Mouse (Mus musculus) left cerebral cortex, postnatal 25 days (tissue): ENCODE measurements at regions not wholly inside any gene's neighbourhood (a gene's known extent, or its start where the extent isn't known, plus 50 kb on each side); places are given as distances from the start of the nearest gene placed in this dataset.

Experiments
- DNase-seq, 2 experiments: peaks; one replicate each; pipeline ENCODE4 v3.0.0; 2022; ENCODE audit warnings: low spot score in 2 of 2, mixed read lengths in 1 of 2
- intact Hi-C: fragments of 180-260 bp; cut with DNase I; formaldehyde crosslinking; loops from one replicate; pipeline ENCODE4 v1.15.1; 2025

- no peak for DNase-seq
- intact Hi-C loops = no loop called here
Observed at GRCm38 (mm10) chr12:45745697-45746096, 671.2 kb upstream of the Stxbp6 start.

GRCm38 (mm10) chr12:45744619-45745018 lies 670.1 kb upstream of the Stxbp6 start:
- DNase-seq = peak in 1 of 2 experiments; percentile 16
- intact Hi-C loops = no loop called here

DNA sequence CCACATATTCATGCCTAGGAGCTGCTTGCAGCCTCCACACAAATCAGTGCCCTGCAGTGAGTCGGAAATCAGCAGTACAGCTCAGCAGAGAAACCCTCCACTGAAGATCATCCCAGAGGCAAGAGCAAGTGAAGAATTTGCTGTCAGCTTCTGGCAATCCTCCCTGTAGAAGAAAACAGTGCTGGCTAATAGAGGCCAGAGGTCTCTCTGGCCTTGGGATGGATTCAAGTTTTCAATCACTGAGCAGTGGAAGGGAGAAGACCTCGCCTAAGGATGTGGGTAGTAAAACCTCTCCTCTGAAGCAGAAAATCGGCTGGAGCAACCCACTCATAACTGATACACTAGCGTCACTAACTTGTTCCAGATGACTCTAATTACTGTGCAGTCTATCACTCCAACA lies 659.2 kb upstream of the Stxbp6 start:
- intact Hi-C loops = no loop called here
- DNase-seq = no peak

- intact Hi-C loops = no loop called here
- DNase-seq = no peak
Observed at GRCm38 (mm10) chr12:45724565-45725370, 650.3 kb upstream of the Stxbp6 start.

- intact Hi-C loops = no loop called here
- DNase-seq = no peak
Observed at GRCm38 (mm10) chr12:45711351-45711750, 636.8 kb upstream of the Stxbp6 start.

DNA sequence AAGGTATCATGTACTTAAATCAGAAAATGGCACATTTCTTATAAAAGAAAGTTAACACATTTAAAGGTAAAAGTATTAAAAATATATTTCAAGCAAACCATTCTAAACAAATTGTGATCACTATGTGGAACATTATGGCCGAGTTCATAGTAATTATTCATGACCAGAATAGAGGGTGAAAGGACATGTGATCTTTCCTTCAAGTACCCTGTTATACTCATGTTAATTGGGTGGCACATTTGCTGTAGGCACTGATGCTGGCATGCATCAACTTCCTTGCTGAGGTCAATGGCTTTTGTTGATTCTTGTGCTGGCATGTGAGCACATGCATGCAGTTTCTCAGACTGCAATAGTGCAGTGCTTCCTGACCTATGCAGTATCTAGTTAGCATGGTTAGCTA lies 636.3 kb upstream of the Stxbp6 start:
- DNase-seq = no peak
- intact Hi-C loops = no loop called here

DNA sequence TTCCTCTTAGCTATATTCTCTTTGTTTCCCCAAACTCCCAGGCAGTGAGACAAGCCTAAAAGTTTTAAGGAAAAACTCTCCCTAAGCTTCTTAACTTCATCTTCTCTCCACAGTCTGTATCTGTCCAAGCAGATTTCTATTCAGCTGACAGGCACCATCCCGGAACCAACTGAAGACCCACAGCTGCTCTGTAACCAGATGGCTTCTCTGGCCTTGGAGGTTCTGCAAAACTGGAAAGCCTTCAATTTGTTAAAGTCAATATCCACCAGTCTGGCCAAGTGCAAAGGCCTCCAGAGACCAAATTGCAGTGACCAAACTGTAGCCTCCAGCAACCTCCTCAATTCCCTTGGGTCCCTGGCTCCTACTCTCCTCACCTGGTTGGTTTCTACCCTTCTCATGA lies 614.8 kb upstream of the Stxbp6 start:
- DNase-seq = no peak
- intact Hi-C loops = no loop called here

DNA sequence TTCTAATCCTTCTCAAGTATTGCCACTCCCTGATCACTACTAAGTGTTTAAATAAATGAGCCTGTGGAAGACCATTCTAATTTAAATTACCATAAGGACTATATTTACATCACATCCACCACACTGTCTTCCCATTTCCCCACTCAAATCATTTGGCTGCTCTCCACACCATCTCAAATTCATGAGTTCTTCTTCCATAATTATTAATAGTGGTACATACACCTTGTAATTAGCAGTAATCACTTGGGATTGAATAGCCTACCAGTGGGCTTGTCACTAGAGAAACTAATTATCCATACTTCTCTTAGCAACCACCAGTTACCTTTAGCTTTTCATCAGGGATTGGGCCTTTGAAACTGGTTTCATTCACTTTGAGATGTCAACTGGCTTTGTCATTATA lies 612.3 kb upstream of the Stxbp6 start:
- intact Hi-C loops = no loop called here
- DNase-seq = no peak

DNA sequence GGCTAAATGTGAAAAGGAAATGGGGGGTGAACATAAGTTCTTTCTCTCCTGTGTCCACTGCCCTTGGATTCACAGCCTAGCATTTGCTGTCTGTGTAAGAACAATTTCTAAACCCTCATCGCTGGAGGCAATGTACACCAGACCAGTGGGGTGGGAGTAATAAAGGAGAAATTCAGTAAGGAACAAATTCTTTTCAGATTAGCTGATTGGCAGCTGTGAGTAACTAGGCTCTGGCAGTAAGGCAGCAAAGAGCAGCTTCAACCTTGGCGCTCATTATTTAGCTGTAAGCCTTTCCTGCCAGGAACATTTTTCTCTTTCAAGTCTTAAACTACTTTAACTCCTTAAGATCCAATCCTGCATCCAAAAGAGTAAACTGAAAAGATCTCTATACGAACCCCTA lies 597.9 kb upstream of the Stxbp6 start:
- DNase-seq = no peak
- intact Hi-C loops = no loop called here

DNA sequence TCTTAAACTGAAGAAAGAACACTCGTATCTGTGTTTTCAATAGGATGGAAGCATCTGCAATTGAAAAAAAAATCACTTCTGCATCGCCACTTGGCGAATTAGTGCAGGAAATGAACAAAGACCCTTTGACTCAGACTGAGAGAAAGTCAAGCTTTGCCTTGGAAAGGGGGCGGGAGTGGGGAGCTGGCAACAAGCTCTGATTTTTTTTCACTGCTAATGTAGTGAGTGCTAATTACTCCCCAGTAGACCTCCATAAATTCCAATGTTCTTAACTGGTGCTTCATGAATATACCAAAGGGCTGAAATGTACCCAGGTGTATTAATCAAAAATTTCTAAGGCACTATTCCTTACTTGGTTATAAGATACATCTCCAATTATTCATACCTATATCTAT lies 597.0 kb upstream of the Stxbp6 start:
- DNase-seq = no peak
- intact Hi-C loops = no loop called here

DNA sequence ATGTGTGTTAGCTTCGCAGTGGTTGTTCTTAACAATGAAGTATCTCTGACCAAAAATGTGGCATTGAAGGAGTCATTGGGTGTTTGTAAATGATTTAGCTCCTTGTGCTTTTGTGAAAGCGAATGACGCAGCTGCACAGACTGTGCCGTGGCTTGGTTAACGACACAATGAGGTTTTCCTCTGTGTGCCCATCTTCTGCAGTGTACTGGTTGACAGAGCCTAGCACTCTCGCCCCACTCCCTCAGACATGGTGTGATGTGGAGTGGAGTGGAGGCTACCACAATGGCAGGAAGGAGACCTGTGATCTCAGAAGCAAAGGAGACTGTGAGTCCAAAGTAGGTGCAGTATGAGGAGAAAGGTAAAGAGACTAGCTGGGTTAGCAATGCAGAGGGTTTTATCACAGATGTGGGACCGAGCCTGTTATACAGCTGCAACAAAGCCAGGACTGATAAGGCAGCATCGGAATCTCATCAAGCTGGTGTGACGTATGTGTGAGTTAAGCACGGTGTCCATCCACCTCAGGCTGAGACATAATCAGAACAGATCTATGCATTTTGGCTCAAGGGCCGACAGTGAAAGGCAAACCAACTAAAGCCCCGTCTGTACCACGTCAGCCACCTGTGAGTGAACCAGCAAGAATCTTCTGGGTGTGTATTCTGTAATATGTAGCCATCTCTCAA lies 596.5 kb upstream of the Stxbp6 start:
- intact Hi-C loops = no loop called here
- DNase-seq = no peak

DNA sequence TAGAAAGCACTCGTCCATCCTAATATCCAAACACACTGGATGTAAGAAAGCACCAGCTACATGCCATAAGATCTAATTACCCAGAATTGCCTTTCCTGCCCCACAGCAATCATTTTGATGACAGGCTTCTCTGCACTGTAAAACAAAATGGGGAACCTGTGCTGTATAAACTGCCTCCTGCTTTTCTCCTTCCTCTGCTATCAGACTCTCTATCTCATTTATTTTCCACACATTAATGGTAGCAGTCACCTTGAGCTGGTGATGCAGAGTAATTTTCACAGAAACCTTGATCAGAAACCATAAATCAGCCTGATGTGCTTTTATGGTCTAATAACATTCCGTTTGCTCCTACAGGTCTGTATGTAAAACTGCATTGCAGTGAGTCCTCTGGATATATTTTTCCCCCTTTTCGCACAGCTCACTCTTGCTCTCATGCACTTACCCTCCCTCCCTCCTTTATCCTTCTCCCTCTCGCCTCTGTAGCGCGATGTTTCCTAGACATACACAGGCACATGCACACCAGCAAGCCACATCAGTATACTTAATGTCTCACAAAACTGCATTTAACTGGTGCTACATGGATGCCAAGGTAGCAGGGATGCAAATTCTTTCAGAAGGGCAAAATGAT lies 595.9 kb upstream of the Stxbp6 start:
- DNase-seq = no peak
- intact Hi-C loops = no loop called here

DNA sequence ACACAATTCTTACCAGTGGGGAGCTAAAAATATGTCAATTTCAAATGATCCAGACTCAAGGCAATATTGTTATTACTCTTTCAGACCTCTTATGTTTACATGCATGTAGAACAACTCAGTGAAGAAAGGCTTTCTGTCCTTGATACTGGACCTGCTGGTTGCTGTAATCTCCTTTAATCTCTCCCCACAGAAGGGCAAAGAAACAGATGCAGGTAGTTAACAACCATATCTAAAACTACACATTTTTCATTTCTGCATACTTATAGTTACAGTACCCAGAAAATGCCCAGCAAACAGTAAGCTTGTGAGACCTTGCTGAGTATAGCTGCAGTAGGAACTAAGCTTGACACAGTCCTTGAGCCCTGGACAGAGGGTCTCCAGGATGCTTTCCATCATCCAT lies 585.1 kb upstream of the Stxbp6 start:
- DNase-seq = no peak
- intact Hi-C loops = no loop called here

DNA sequence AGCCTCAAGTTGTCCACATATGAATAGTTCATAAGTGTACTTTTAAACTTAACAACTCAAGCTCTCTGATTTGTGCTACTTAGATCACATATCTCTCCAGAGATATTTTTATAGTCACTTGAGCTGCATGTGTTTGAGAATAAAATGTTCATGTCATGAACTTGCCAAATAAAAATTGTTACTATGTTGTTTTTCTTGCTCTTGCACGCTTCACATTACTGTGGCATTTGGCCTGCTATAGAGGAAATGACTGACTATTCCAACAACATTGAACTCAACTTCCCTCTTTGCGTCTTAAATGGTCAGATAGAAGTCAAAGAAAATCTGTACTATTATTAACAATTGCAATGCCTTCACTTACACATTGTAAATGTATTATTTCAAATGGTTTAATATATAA lies 582.1 kb upstream of the Stxbp6 start:
- DNase-seq = no peak
- intact Hi-C loops = no loop called here

GRCm38 (mm10) chr12:45648654-45649053 lies 574.1 kb upstream of the Stxbp6 start:
- intact Hi-C loops = no loop called here
- DNase-seq = no peak

- intact Hi-C loops = no loop called here
- peak in 1 of 2 experiments; percentile 27 for DNase-seq
Observed at GRCm38 (mm10) chr12:45644180-45644579, 569.7 kb upstream of the Stxbp6 start.

DNA sequence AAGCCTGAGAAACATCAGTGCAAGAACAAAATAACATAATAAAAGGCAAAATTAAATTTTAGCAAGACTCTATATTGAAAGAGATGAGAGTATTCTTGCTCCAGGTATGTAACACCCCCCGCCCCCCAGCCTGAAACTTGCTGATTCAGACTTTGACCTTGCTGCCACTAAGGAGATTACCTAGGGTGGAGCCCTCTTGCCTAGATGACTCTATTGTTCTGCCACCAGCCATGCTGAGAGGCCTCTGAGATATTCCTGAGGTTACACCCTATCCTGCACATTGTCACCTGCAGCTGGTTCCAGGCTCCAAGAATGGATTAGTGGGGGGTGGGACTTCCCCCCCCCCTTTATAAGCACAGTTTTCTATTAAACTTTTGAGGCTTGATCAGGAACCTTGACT lies 548.3 kb upstream of the Stxbp6 start:
- intact Hi-C loops = no loop called here
- no peak for DNase-seq

GRCm38 (mm10) chr12:45620056-45620455 lies 545.5 kb upstream of the Stxbp6 start:
- DNase-seq = no peak
- intact Hi-C loops = no loop called here

DNA sequence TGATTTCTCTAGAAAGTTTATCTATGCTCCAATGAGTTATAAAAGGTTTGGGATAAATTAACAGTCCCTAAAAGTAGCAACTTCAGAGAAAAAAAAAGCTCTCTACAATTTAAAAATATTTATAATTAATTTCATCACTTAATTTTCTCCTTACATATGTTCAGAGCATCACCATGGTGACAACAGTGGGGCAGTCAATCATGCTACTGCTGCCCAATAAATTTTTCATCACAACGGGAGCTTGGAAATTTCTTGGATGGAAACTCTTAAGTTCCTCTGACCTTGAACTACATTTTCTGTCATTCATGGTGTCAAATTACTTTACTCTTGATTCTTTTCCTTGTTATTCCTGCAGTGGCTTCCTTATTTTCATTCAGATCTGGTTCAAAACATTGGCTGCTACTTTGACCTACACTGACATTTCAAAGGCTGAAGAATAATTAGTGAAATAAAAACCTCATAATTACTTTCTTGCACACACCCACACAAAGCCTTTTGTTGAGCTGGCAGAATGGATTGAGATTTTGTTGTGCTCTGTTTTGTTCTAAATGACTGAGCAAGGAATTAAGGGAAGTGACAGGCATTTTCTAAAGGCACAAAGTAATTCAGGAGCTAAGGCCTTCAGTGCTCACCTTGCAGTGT lies 540.1 kb upstream of the Stxbp6 start:
- intact Hi-C loops = no loop called here
- no peak for DNase-seq

- intact Hi-C loops = no loop called here
- DNase-seq = no peak
Observed at GRCm38 (mm10) chr12:45614074-45614473, 539.6 kb upstream of the Stxbp6 start.

DNA sequence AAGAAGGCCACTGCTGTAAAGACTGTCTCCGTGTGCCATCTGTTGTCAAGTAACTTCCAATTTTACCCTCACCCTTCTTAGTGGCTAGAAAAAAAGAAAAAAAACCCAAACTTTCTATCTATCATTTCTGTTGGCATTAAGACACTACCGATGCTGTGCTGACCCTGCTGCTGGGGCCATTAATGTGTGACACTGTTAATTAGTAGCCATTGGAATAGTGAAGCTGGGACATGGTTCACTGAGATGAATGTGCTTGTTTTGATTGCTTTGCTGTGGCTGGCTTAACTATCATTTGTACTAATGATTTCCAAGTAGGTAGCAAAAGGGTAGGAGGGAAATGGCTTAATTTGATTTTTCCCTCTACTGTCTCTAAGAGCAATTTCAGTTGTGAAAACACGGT lies 524.9 kb upstream of the Stxbp6 start:
- intact Hi-C loops = no loop called here
- DNase-seq = no peak
